Mouse (Mus musculus): Measurements from ENCODE around the gene Rnaset2a. TPM values are rescaled to one million over a fixed set of nuclear protein-coding genes. Genes with fewer than 3 reads are reported as not detected.
A peak's percentile ranks its signal among the peaks of the same experiment; 100 is the strongest.
"Not testable (repeated sequence)": the region's sequence is repeated elsewhere in the genome, so short reads cannot be mapped to it uniquely, and the experiment has no call there.

Rnaset2a gene
- polyA plus RNA-seq (2011; ENCODE audit: insufficient read length, low read depth, missing spikeins) = 5.0 and 7.8 TPM in 2 replicates

DNA sequence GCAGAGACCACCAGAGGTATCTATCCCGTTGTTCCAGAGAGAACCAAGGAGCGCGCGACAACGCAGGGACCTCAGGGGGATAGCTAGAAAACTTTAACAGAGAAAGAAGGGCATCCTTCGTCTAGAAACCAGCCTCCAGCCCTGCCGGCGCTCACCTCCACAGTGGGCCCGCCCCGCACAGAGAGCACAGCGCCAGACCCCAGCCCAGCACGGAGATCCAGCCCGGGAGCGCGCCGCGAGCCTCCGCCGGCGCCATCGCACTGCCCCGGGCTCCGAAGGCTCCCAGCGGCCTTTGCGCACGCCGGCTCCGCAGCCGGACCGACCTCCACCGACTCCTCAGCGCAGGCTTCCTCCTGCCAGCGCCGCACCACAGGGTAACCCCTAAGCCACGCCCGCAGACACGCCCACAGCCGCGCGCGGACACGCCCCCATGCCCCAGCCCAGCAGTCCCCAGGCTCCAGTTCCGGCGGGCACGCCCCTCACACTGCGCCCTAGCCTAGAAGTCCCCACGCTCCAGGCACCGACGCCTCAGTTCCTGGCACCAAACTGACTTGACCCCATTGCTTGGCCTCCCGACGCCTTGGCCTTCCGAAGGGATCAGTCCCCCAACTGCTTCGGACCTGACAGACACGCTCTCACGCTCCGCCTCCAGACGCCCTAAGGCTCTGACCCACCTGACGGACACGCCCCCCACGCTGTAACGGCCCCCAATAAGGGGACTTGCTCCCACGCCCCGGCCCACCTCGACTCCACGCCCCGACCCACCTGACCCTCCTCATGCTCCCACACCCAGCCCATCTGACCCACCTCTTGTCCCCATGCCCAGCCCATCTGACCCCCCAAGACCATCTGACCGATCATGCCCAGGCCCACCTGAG lies at the start of gene Rnaset2a, which contains the start of gene Gm49673:
Gene Rnaset2a, minus strand, starts transcription at position 659 of the 878 bp plus-strand sequence.
Gene Gm49673, minus strand, starts transcription at position 350 of the 878 bp plus-strand sequence.
- H3K27ac ChIP-seq (ENCODE audit: insufficient read depth, low read length); H3K4me1 ChIP-seq (ENCODE audit: control insufficient read depth, insufficient read depth, low read length): not testable (repeated sequence)
- peak within 1 kb of the TSS; percentile 67 for H3K4me3 ChIP-seq (ENCODE audit: insufficient read depth, low read length)

DNA sequence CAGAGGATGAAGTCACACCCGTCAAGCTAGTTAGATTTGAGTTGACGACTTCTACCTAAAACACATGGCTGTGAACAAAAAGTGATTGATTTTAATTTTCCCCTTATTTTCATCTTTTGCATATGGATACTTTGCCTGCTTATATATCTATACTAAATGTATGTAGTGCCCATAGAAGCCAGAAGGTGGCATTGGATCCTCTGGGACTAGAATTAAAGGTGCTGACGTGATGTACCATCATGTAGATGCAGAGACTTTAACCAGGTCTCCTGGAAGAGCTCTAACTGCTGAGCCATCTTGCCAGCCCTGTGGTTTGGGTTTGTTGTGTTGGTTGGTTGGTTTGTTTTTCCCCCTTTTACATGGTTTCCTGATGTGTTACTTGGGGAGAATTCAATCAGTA lies 49.8 kb upstream of the Rnaset2a start:
- Histone ChIP-seq H3K27ac (ENCODE audit: insufficient read depth, low read length) (no peak overlapping the region), H3K4me1 (ENCODE audit: control insufficient read depth, insufficient read depth, low read length) (0 out of 2 replicates have a peak, but pooled peaks cover 2% of the 10 kb centered on the region), H3K4me3 (ENCODE audit: insufficient read depth, low read length) (no peak overlapping the region)
- no peak for TF ChIP-seq POLR2A (IDR thresholded peaks at IDR 0.05; ENCODE audit: low read depth, low read length)
- no peak for TF ChIP-seq CTCF (IDR thresholded peaks at IDR 0.05; ENCODE audit: borderline replicate concordance, insufficient read depth, low read length)

DNA sequence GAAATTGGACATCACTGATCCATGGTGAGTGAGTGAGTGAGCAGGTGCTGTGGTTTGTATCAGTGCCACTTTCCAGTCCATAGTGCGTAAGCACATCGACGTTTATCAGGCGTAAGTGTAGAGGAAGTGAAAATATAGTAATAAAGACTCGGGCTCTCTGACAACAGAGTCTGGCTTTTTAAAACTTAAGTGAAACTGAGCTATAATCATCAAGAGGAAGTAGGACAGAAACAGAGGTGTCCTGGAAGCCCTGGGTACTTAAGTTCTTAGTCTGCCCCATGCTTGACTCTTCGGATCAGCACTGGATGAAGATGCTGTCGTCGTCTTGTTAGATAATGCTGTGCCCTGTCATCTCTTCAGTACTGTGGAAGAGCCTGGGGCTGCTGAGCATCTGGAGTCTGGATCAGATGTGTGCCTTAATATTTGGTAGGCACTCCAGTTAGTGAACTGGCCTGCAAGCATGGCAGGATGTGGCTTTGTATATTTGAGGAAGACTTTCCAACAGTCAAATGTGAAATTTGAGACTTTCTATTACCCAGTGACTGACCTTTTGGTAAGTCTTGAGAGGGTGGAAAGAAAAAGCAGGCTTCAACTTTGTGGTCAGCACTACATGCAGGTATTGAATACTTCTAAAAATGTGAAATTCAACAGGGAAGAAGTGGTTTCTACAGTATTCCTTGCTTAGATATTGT lies 47.9 kb upstream of the Rnaset2a start:
- no peak for TF ChIP-seq POLR2A (IDR thresholded peaks at IDR 0.05; ENCODE audit: low read depth, low read length)
- no peak for TF ChIP-seq CTCF (IDR thresholded peaks at IDR 0.05; ENCODE audit: borderline replicate concordance, insufficient read depth, low read length)
- H3K4me3 ChIP-seq (ENCODE audit: insufficient read depth, low read length) = no peak overlapping the region
- 0 out of 2 replicates have a peak, but pooled peaks cover 2% of the 10 kb centered on the region for H3K4me1 ChIP-seq (ENCODE audit: control insufficient read depth, insufficient read depth, low read length)
- no peak overlapping the region for H3K27ac ChIP-seq (ENCODE audit: insufficient read depth, low read length)

DNA sequence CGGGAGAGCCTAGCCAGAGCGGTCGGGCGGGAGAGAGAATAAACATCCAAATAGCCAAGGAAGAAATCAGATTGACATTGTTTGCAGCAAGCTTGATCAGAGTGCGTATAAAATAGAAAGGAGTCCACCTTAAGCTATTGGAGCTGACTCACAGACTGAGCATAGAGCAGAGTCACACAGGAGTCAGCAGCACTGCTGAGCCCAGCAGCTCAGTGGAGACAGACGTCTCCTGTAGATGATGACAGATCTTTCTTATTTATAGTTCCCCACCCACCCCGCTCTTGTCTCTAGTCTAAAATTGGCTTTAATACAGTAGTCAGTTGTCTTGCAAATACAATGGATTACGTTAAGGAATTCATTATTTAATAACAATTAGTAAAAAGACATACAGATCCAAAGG lies 45.8 kb upstream of the Rnaset2a start:
- Histone ChIP-seq H3K27ac (ENCODE audit: insufficient read depth, low read length) (no peak overlapping the region), H3K4me1 (ENCODE audit: control insufficient read depth, insufficient read depth, low read length) (0 out of 2 replicates have a peak, but pooled peaks cover 2% of the 10 kb centered on the region), H3K4me3 (ENCODE audit: insufficient read depth, low read length) (no peak overlapping the region)
- no peak for TF ChIP-seq POLR2A (IDR thresholded peaks at IDR 0.05; ENCODE audit: low read depth, low read length)
- TF ChIP-seq CTCF (IDR thresholded peaks at IDR 0.05; ENCODE audit: borderline replicate concordance, insufficient read depth, low read length) = no peak

DNA sequence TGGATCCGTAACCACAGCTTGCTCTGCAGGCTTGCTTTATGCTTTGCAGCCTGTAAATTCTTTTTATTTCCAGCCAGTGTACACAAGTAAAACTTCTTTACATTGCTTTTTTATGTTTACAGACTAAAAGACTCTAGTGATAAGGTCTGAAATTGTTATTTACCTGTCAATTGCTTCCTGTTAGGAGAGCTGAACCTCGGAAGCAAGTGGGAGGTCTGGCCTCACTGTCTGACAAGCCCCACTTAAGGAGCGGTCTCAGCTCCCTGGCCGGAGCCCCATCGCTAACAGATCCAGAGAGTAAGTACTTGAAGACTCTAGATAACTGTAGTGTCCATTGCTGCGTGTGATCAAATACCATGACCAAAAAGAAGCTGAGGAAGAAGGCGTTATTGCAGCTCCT lies 36.3 kb upstream of the Rnaset2a start:
- no peak for TF ChIP-seq CTCF (IDR thresholded peaks at IDR 0.05; ENCODE audit: borderline replicate concordance, insufficient read depth, low read length)
- no peak for TF ChIP-seq POLR2A (IDR thresholded peaks at IDR 0.05; ENCODE audit: low read depth, low read length)
- H3K4me3 ChIP-seq (ENCODE audit: insufficient read depth, low read length) = no peak overlapping the region

DNA sequence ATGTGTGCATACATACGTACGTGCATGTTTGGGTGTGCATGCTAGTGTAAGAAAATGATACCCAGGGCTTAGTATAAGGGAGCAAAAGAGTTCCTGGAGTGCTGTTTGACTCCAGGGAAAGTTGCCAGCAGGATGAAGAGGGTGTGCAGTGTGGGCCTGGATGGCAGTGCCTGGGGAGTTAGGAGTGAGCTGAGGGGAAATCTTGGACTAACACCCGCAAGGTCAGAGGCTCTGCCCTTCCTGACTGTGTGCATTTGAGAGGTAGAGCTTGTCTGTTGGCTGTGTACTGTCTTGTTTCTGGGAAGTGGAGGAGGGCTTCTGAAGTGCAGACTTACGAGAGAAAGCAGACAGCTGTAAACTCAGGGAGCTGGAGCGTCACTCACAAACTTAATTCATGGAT lies 35.9 kb upstream of the Rnaset2a start:
- no peak for TF ChIP-seq POLR2A (IDR thresholded peaks at IDR 0.05; ENCODE audit: low read depth, low read length)
- TF ChIP-seq CTCF (IDR thresholded peaks at IDR 0.05; ENCODE audit: borderline replicate concordance, insufficient read depth, low read length) = no peak

More for the DNA sequence above, 36.3 kb upstream of the Rnaset2a start:
- H3K27ac ChIP-seq (ENCODE audit: insufficient read depth, low read length) = no peak overlapping the region
- H3K4me1 ChIP-seq (ENCODE audit: control insufficient read depth, insufficient read depth, low read length) = no peaks in the 10 kb centered on the region

DNA sequence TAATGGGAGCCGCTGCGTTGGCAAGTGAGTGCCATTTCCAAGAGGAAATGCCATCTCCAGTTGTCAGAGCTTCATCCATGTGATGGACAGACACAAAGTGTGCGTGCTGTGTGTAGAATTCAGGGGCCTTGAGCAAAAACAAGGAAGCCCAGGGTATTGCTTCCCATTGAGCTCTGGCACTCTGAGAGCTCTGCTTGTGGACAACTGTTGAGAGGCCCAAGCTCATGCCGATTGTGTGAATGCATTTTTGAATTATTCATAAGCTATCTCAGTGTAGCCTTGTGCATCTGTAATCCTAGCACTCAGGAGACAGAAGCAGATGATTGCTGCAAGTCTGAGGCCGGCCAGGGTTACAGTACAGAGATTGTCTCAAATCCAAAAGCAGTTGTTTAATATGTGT lies 29.2 kb upstream of the Rnaset2a start:
- no peaks in the 10 kb centered on the region for H3K4me1 ChIP-seq (ENCODE audit: control insufficient read depth, insufficient read depth, low read length)
- TF ChIP-seq CTCF (IDR thresholded peaks at IDR 0.05; ENCODE audit: borderline replicate concordance, insufficient read depth, low read length) = no peak
- no peak for TF ChIP-seq POLR2A (IDR thresholded peaks at IDR 0.05; ENCODE audit: low read depth, low read length)
- H3K27ac ChIP-seq (ENCODE audit: insufficient read depth, low read length) = no peak overlapping the region

More for the DNA sequence above, 35.9 kb upstream of the Rnaset2a start:
- H3K4me1 ChIP-seq (ENCODE audit: control insufficient read depth, insufficient read depth, low read length) = no peaks in the 10 kb centered on the region
- H3K4me3 ChIP-seq (ENCODE audit: insufficient read depth, low read length) = no peak overlapping the region
- no peak overlapping the region for H3K27ac ChIP-seq (ENCODE audit: insufficient read depth, low read length)

DNA sequence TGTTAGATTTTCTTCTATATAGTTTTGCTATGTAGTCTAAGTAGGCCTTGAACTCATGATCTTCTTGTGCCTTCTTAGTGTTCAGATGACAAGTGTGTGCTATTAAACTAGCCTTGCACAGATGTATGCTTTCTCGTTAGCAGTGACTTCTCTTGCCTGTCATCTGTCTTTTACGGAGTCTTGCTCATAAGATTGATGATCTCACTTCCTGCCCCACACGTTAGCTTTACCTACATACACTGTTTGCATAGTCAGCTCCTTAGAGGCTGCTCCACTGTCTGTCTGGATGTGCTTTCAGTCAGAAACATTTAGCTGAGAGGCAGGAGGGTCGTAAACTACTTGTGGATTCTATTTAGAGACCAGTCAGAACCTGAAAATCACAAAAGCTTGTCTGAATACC lies 23.2 kb upstream of the Rnaset2a start:
- TF ChIP-seq POLR2A (IDR thresholded peaks at IDR 0.05; ENCODE audit: low read depth, low read length) (no peak), CTCF (IDR thresholded peaks at IDR 0.05; ENCODE audit: borderline replicate concordance, insufficient read depth, low read length) (no peak)
- no peak overlapping the region for H3K27ac ChIP-seq (ENCODE audit: insufficient read depth, low read length)
- H3K4me1 ChIP-seq (ENCODE audit: control insufficient read depth, insufficient read depth, low read length) = no peaks in the 10 kb centered on the region
- H3K4me3 ChIP-seq (ENCODE audit: insufficient read depth, low read length) = no peak overlapping the region

More for the DNA sequence above, 29.2 kb upstream of the Rnaset2a start:
- H3K4me3 ChIP-seq (ENCODE audit: insufficient read depth, low read length) = no peak overlapping the region

DNA sequence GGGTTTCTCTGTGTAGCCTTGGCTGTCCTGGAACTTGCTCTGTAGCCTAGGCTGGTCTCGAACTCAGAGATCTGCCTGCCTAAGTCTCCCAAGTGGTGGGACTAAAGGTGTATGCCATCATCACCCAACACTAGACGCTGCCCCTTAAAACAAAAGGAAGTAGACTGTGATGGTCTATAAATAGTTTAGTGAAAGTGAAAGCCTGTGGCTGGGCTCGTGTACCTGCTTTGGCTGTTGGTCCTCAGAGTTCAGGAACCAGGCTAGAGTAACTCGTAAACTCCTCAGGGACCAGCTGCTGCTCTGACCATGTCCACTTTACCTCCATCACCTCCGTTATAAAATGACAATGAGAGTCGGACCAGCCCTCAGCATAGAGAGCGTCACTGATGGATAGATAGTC lies 22.4 kb upstream of the Rnaset2a start:
- no peak overlapping the region for H3K4me3 ChIP-seq (ENCODE audit: insufficient read depth, low read length)
- no peaks in the 10 kb centered on the region for H3K4me1 ChIP-seq (ENCODE audit: control insufficient read depth, insufficient read depth, low read length)
- H3K27ac ChIP-seq (ENCODE audit: insufficient read depth, low read length) = no peak overlapping the region
- no peak for TF ChIP-seq POLR2A (IDR thresholded peaks at IDR 0.05; ENCODE audit: low read depth, low read length)
- no peak for TF ChIP-seq CTCF (IDR thresholded peaks at IDR 0.05; ENCODE audit: borderline replicate concordance, insufficient read depth, low read length)

DNA sequence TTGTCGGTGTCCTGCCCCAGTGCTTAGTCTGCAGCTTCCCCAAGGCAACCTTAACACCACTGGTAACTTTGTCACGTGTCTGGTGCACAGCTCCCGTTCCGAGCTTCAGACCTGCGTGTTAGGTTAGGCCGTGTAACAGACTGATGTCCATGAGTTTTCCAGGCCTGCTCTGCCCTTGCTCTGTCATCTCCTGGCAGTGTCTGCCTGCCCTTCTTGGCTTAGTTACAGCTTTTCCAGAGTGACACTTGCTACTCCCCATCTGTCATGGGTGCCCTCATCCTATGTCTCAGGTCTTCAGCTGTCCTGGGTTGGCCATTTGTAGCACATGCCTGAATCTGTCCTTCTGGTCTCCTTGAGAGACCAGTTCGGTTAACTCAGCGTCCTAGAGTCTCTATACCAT lies 19.5 kb upstream of the Rnaset2a start:
- H3K4me3 ChIP-seq (ENCODE audit: insufficient read depth, low read length); H3K27ac ChIP-seq (ENCODE audit: insufficient read depth, low read length); H3K4me1 ChIP-seq (ENCODE audit: control insufficient read depth, insufficient read depth, low read length): not testable (repeated sequence)

DNA sequence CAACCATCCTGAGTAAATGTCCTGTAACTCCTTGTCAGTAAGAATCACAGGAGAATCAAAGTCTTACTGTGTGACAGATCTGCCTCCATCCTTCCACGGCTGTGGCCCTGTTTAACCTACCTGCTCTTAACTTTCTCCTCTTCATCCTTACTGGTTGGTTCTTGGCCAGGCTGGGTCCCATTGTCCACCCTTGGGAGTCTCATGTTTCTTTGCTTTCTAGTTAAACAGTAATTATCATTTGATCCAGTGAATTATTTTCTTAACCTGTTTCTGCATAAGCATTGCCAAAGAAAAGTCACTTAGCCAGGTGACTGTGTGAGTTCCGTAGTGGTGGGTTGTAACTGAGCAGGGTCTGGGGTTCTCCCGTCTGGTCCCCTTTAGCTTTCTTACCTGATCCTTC lies 18.6 kb upstream of the Rnaset2a start:
- peak overlapping the region; percentile 39; the same call in 1 of the 2 replicates for H3K4me3 ChIP-seq (ENCODE audit: insufficient read depth, low read length)
- not testable (repeated sequence) for H3K4me1 ChIP-seq (ENCODE audit: control insufficient read depth, insufficient read depth, low read length); H3K27ac ChIP-seq (ENCODE audit: insufficient read depth, low read length)

DNA sequence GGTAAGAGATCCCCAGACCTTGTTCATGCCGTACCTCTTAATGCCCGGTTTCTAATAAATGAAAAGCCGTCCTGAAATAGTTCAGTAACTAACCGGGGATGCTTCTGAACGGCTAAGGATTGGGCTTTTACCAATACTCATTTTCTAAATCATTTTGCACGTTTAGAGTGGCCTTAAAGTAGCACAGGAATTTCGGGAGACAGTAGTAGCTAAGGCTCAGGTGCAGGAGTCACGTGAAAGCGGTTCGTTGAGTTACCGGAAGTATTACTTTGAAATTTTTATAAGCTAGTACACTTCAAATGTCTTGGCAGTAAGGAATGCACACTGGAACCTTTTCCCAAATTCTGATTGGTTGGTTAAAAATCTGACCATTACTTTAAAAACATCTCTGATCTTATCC lies 18.1 kb upstream of the Rnaset2a start:
- H3K4me1 ChIP-seq (ENCODE audit: control insufficient read depth, insufficient read depth, low read length); H3K27ac ChIP-seq (ENCODE audit: insufficient read depth, low read length): not testable (repeated sequence)
- H3K4me3 ChIP-seq (ENCODE audit: insufficient read depth, low read length) = peak overlapping the region; percentile 39

DNA sequence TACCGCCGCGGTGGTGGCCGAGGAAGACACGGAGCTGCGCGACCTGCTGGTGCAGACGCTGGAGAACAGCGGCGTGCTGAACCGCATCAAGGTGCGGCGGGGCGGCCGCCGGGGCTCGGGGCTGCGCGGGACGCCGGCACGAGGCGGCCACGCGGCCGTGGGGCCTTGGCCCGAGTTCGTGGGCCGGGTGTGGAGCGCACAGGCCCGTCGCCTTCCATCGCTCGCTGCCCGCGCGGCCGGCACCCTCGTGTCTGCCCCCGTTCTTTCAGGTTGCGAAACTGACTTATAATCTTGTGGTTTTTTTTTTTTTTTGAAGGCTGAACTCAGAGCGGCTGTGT lies 17.7 kb upstream of the Rnaset2a start:
- not testable (repeated sequence) for H3K4me1 ChIP-seq (ENCODE audit: control insufficient read depth, insufficient read depth, low read length); H3K27ac ChIP-seq (ENCODE audit: insufficient read depth, low read length)
- H3K4me3 ChIP-seq (ENCODE audit: insufficient read depth, low read length) = peak overlapping the region; percentile 39

Measured in embryonic fibroblast, embryonic 13.5 days (primary cell).